Mouse (Mus musculus): ENCODE measurements around the gene Slc2a5.

The Slc2a5 gene

GRCm38 (mm10) chr4:150119055-150119454, at the start of gene Slc2a5:
TSS of gene Slc2a5 (plus strand) at chr4:150119283.
- DNase-seq: no peak

GRCm38 (mm10) chr4:150070136-150070535, 48.9 kb upstream of the Slc2a5 start:
- DNase-seq: no peak

GRCm38 (mm10) chr4:150072416-150073101, 46.5 kb upstream of the Slc2a5 start:
- DNase-seq: no peak

GRCm38 (mm10) chr4:150073102-150073473, 46.0 kb upstream of the Slc2a5 start:
- DNase-seq: peak; percentile 72

GRCm38 (mm10) chr4:150075350-150075749, 43.7 kb upstream of the Slc2a5 start:
- DNase-seq: no peak

GRCm38 (mm10) chr4:150076147-150076546, 42.9 kb upstream of the Slc2a5 start:
- DNase-seq: peak; percentile 79

- no peak for DNase-seq
These were observed 40.4 kb upstream of the Slc2a5 start for GRCm38 (mm10) chr4:150078646-150079045.

GRCm38 (mm10) chr4:150079244-150079643, 39.8 kb upstream of the Slc2a5 start:
- peak; percentile 44 for DNase-seq

GRCm38 (mm10) chr4:150080330-150080967, 38.6 kb upstream of the Slc2a5 start:
- peak; percentile 46 for DNase-seq

GRCm38 (mm10) chr4:150085366-150085765, 33.7 kb upstream of the Slc2a5 start:
- no peak for DNase-seq

GRCm38 (mm10) chr4:150086841-150087160, 32.3 kb upstream of the Slc2a5 start:
- DNase-seq: no peak

GRCm38 (mm10) chr4:150087161-150087889, 31.8 kb upstream of the Slc2a5 start, which contains the start of gene Gpr157:
TSS of gene Gpr157 (plus strand) at chr4:150087365.
- DNase-seq: peak; percentile 94

GRCm38 (mm10) chr4:150087890-150088530, 31.1 kb upstream of the Slc2a5 start:
- peak; percentile 52 for DNase-seq

GRCm38 (mm10) chr4:150089121-150089520, 30.0 kb upstream of the Slc2a5 start:
- no peak for DNase-seq

- peak; percentile 45 for DNase-seq
These were observed 27.0 kb upstream of the Slc2a5 start for GRCm38 (mm10) chr4:150091887-150092582.

GRCm38 (mm10) chr4:150092583-150092902, 26.5 kb upstream of the Slc2a5 start:
- no peak for DNase-seq

- no peak for DNase-seq
These were observed 25.3 kb upstream of the Slc2a5 start for GRCm38 (mm10) chr4:150093560-150094462.

- DNase-seq: no peak
These were observed 24.7 kb upstream of the Slc2a5 start for GRCm38 (mm10) chr4:150094463-150094789.

GRCm38 (mm10) chr4:150096309-150096708, 22.8 kb upstream of the Slc2a5 start:
- no peak for DNase-seq

GRCm38 (mm10) chr4:150097847-150098246, 21.2 kb upstream of the Slc2a5 start:
- no peak for DNase-seq

- DNase-seq: peak; percentile 77
These were observed 20.2 kb upstream of the Slc2a5 start for GRCm38 (mm10) chr4:150098880-150099279.

- no peak for DNase-seq
These were observed 16.3 kb upstream of the Slc2a5 start for GRCm38 (mm10) chr4:150102822-150103221.
